Mouse (Mus musculus): ENCODE measurements around the gene Trappc10.

DNA sequence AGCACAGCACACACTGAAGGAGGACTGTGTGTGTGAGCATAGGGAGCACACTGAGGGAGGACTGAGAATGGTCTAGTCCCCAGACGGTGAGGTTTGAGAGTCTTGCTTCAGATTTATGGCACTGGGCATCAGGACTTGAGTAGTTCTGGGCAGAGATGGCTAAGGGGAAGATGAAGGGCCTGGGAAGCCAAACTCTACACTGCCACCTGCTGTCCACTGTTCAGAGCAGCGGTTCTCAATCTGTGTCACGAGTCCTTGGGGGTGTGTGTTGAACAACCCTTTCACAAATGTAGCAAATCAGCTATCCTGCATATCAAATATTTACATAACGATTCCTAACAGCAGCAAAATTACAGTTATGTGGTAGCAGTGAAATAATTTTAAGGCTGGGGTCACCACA is 80.5 kb downstream of the Trappc10 start:
- TF ChIP-seq CTCF (IDR thresholded peaks at IDR 0.05; ENCODE audit: borderline replicate concordance, control insufficient read depth, extremely low read depth, insufficient read depth, low read length, poor library complexity) (no peak), POLR2A (IDR thresholded peaks at IDR 0.05; ENCODE audit: control insufficient read depth, extremely low read depth, insufficient read depth, low read length, poor library complexity) (no peak)

Data from thymus, adult 2 months (tissue).